Mouse (Mus musculus) neural tube, embryonic 12.5 days (tissue): Measurements from ENCODE around the gene Gm10024. TPM values are rescaled to one million over a fixed set of nuclear protein-coding genes. Genes with fewer than 3 reads are reported as not detected.
"Not testable (repeated sequence)": the region's sequence is repeated elsewhere in the genome, so short reads cannot be mapped to it uniquely, and the experiment has no call there.

Source experiments
- ATAC-seq: fragments of 200-750 bp; cut with Nextera tagmentation; 2 replicates; pipeline ENCODE4 v1.8.0; 2017; ENCODE audit warnings: low read depth, mild to moderate bottlenecking, moderate TSS enrichment, moderate library complexity; ENCODE audit not compliant: low FRiP score
- H3K27ac ChIP-seq: fragments of 300-500 bp; sonication (generic); 2 replicates; pipeline ENCODE4 v1.5.1; 2016
- H3K27me3 ChIP-seq: fragments of 300-500 bp; sonication (generic); replicated peaks from 2 replicates; pipeline ENCODE4 v1.6.1; 2016; ENCODE audit warnings: mild to moderate bottlenecking
- H3K36me3 ChIP-seq: fragments of 300-500 bp; sonication (generic); 2 replicates; pipeline ENCODE4 v1.6.1; 2016; ENCODE audit warnings: mild to moderate bottlenecking
- H3K4me1 ChIP-seq: fragments of 300-500 bp; sonication (generic); 2 replicates; pipeline ENCODE4 v1.6.1; 2016
- H3K4me2 ChIP-seq: fragments of 300-500 bp; sonication (generic); replicated peaks from 2 replicates; pipeline ENCODE4 v1.6.1; 2016; ENCODE audit warnings: mild to moderate bottlenecking
- H3K4me3 ChIP-seq: fragments of 300-500 bp; sonication (generic); 2 replicates; pipeline ENCODE4 v1.5.1; 2016
- H3K9ac ChIP-seq: fragments of 300-500 bp; sonication (generic); 2 replicates; pipeline ENCODE4 v1.6.1; 2016; ENCODE audit warnings: mild to moderate bottlenecking
- H3K9me3 ChIP-seq: fragments of 300-500 bp; sonication (generic); 2 replicates; pipeline ENCODE4 v1.6.1; 2016; ENCODE audit warnings: mild to moderate bottlenecking
- WGBS: fragments of 180-500 bp; shearing (Covaris S2); methylation state at CpG from one replicate; pipeline ENCODE4 v1.1.7; 2016; 5-methylcytosine and 5-hydroxymethylcytosine counted together
- polyA plus RNA-seq: library from polyadenylated mRNA; unstranded; fragments of >200 nt; fragmentation: Nextera tagmentation; extraction: Ambion mirVana; gene quantifications from 2 replicates; pipeline ENCODE4 v1.2.1, GENCODE M21; 2016

Gene Gm10024
- not detected in 2 replicates for polyA plus RNA-seq

GRCm38 (mm10) chr10:77711157-77711556, at the start of gene Gm10024:
Gm10024 (plus strand) TSS chr10:77711457.
- H3K9ac ChIP-seq, H3K4me1 ChIP-seq, H3K4me3 ChIP-seq, H3K27me3 ChIP-seq, H3K27ac ChIP-seq, H3K9me3 ChIP-seq, ATAC-seq, H3K36me3 ChIP-seq, H3K4me2 ChIP-seq: not testable (repeated sequence)

GRCm38 (mm10) chr10:77663949-77664665, 47.1 kb upstream of the Gm10024 start:
- no peaks in the 10 kb centered on the region for H3K36me3 ChIP-seq
- no peak overlapping the region for H3K9ac ChIP-seq
- H3K4me2 ChIP-seq, result peak overlapping the region; percentile 30; the same call in 1 of the 2 replicates
- H3K9me3 ChIP-seq, result no peaks in the 10 kb centered on the region
- no peak overlapping the region; the same call in 1 of the 2 replicates for H3K4me3 ChIP-seq
- peaks cover 6% of the 10 kb centered on the region; the same call in 1 of the 2 replicates for H3K4me1 ChIP-seq
- 0 out of 2 replicates have a peak, but pooled peaks have one; percentile 33 for ATAC-seq
- no peak overlapping the region for H3K27ac ChIP-seq
- no peaks in the 10 kb centered on the region for H3K27me3 ChIP-seq
- WGBS, result 44% methylated on average over 43 of the region's 43 CpGs

- Histone ChIP-seq H3K4me3 (no peak overlapping the region), H3K4me2 (no peak overlapping the region), H3K27me3 (no peaks in the 10 kb centered on the region), H3K9ac (no peak overlapping the region), H3K9me3 (no peaks in the 10 kb centered on the region), H3K36me3 (no peaks in the 10 kb centered on the region), H3K27ac (no peak overlapping the region), H3K4me1 (peaks cover 6% of the 10 kb centered on the region; the same call in 1 of the 2 replicates)
- WGBS, result 86% methylated on average over 8 of the region's 8 CpGs
- no peak for ATAC-seq
Measured at GRCm38 (mm10) chr10:77666342-77666741, 44.9 kb upstream of the Gm10024 start.

GRCm38 (mm10) chr10:77667402-77667801, 43.9 kb upstream of the Gm10024 start:
- Histone ChIP-seq H3K4me2 (no peak overlapping the region), H3K27me3 (no peaks in the 10 kb centered on the region), H3K4me1 (peaks cover 6% of the 10 kb centered on the region; the same call in 1 of the 2 replicates), H3K9me3 (no peaks in the 10 kb centered on the region), H3K36me3 (no peaks in the 10 kb centered on the region), H3K9ac (no peak overlapping the region), H3K4me3 (no peak overlapping the region), H3K27ac (no peak overlapping the region)
- WGBS, result 97% methylated on average over 4 of the region's 4 CpGs
- no peak for ATAC-seq

- no peak overlapping the region for H3K9ac ChIP-seq
- ATAC-seq, result no peak
- peaks cover 2% of the 10 kb centered on the region; the same call in 1 of the 2 replicates for H3K27me3 ChIP-seq
- no peak overlapping the region for H3K27ac ChIP-seq
- H3K36me3 ChIP-seq, result no peaks in the 10 kb centered on the region
- H3K4me2 ChIP-seq, result no peak overlapping the region
- no peak overlapping the region for H3K4me3 ChIP-seq
- WGBS, result 80% methylated on average over 4 of the region's 4 CpGs
- no peaks in the 10 kb centered on the region for H3K9me3 ChIP-seq
- H3K4me1 ChIP-seq, result no peaks in the 10 kb centered on the region
Measured at GRCm38 (mm10) chr10:77670710-77671109, 40.5 kb upstream of the Gm10024 start.

- no peaks in the 10 kb centered on the region for H3K9me3 ChIP-seq
- H3K27ac ChIP-seq, result no peak overlapping the region
- H3K27me3 ChIP-seq, result peaks cover 10% of the 10 kb centered on the region
- H3K4me3 ChIP-seq, result no peak overlapping the region
- no peak overlapping the region for H3K4me2 ChIP-seq
- no peaks in the 10 kb centered on the region for H3K4me1 ChIP-seq
- ATAC-seq, result no peak
- 86% methylated on average over 4 of the region's 4 CpGs for WGBS
- no peaks in the 10 kb centered on the region for H3K36me3 ChIP-seq
- no peak overlapping the region for H3K9ac ChIP-seq
Measured at GRCm38 (mm10) chr10:77671519-77671918, 39.7 kb upstream of the Gm10024 start.

GRCm38 (mm10) chr10:77673765-77674164, 37.5 kb upstream of the Gm10024 start:
- Histone ChIP-seq H3K36me3 (no peaks in the 10 kb centered on the region), H3K4me1 (peaks cover 8% of the 10 kb centered on the region), H3K4me2 (no peak overlapping the region), H3K27me3 (peaks cover 32% of the 10 kb centered on the region), H3K9me3 (no peaks in the 10 kb centered on the region), H3K4me3 (no peak overlapping the region), H3K9ac (no peak overlapping the region), H3K27ac (no peak overlapping the region)
- 59% methylated on average over 13 of the region's 13 CpGs for WGBS
- no peak for ATAC-seq

- under 1% methylated on average over 35 of the region's 35 CpGs for WGBS
- H3K9me3 ChIP-seq, result no peaks in the 10 kb centered on the region
- peaks cover 8% of the 10 kb centered on the region for H3K4me1 ChIP-seq
- 0 out of 2 replicates have a peak overlapping the region, but pooled peaks have one; percentile 29 for H3K9ac ChIP-seq
- peak overlapping the region; percentile 23 for H3K4me3 ChIP-seq
- H3K36me3 ChIP-seq, result no peaks in the 10 kb centered on the region
- H3K27me3 ChIP-seq, result peaks cover 42% of the 10 kb centered on the region
- H3K27ac ChIP-seq, result no peak overlapping the region
- ATAC-seq, result no peak; the same call in 1 of the 2 replicates
- H3K4me2 ChIP-seq, result peak overlapping the region; percentile 63
Measured at GRCm38 (mm10) chr10:77677562-77677961, 33.7 kb upstream of the Gm10024 start.

GRCm38 (mm10) chr10:77682994-77683393, 28.3 kb upstream of the Gm10024 start:
- Histone ChIP-seq H3K4me1 (peaks cover 5% of the 10 kb centered on the region), H3K27ac (no peak overlapping the region), H3K9me3 (no peaks in the 10 kb centered on the region), H3K9ac (no peak overlapping the region), H3K27me3 (peaks cover 47% of the 10 kb centered on the region), H3K4me3 (no peak overlapping the region), H3K36me3 (no peaks in the 10 kb centered on the region), H3K4me2 (no peak overlapping the region)
- ATAC-seq, result no peak
- 77% methylated on average over 7 of the region's 7 CpGs for WGBS

GRCm38 (mm10) chr10:77684181-77684580, 27.1 kb upstream of the Gm10024 start:
- ATAC-seq, result no peak
- H3K4me2 ChIP-seq, result no peak overlapping the region
- no peak overlapping the region for H3K4me3 ChIP-seq
- H3K27ac ChIP-seq, result no peak overlapping the region
- peaks cover 42% of the 10 kb centered on the region for H3K27me3 ChIP-seq
- 41% methylated on average over 8 of the region's 8 CpGs for WGBS
- no peaks in the 10 kb centered on the region for H3K9me3 ChIP-seq
- H3K4me1 ChIP-seq, result peaks cover 9% of the 10 kb centered on the region
- H3K36me3 ChIP-seq, result no peaks in the 10 kb centered on the region
- no peak overlapping the region for H3K9ac ChIP-seq

GRCm38 (mm10) chr10:77685895-77686664, 25.2 kb upstream of the Gm10024 start, which contains the start of gene Tspear:
Tspear (plus strand) TSS chr10:77686569.
- H3K4me2 ChIP-seq, result no peak within 1 kb of the TSS
- WGBS, result 8% methylated on average over 22 of the region's 22 CpGs
- no peaks in the 10 kb centered on the region for H3K9me3 ChIP-seq
- H3K9ac ChIP-seq, result no peak within 1 kb of the TSS
- no peak within 1 kb of the TSS for H3K27ac ChIP-seq
- H3K27me3 ChIP-seq, result peaks cover 36% of the 10 kb centered on the region
- no peak within 1 kb of the TSS for H3K4me3 ChIP-seq
- no peaks in the 10 kb centered on the region for H3K36me3 ChIP-seq
- peaks cover 15% of the 10 kb centered on the region for H3K4me1 ChIP-seq
- no peak for ATAC-seq

GRCm38 (mm10) chr10:77687021-77687420, 24.2 kb upstream of the Gm10024 start:
- peaks cover 15% of the 10 kb centered on the region for H3K4me1 ChIP-seq
- H3K9ac ChIP-seq, result no peak overlapping the region
- no peaks in the 10 kb centered on the region for H3K36me3 ChIP-seq
- no peak for ATAC-seq
- WGBS, result 25% methylated on average over 10 of the region's 10 CpGs
- H3K27me3 ChIP-seq, result peaks cover 36% of the 10 kb centered on the region
- no peak overlapping the region for H3K27ac ChIP-seq
- no peak overlapping the region for H3K4me3 ChIP-seq
- H3K9me3 ChIP-seq, result no peaks in the 10 kb centered on the region
- no peak overlapping the region for H3K4me2 ChIP-seq
